Mouse (Mus musculus): Measurements from ENCODE around the gene Rsph1. TPM values are rescaled to one million over a fixed set of nuclear protein-coding genes. Genes with fewer than 3 reads are reported as not detected.

Rsph1 gene
- 5.8 and 10.4 TPM in 2 replicates for polyA plus RNA-seq (2011; ENCODE audit: insufficient read depth, insufficient read length, low replicate concordance, missing spikeins)

DNA sequence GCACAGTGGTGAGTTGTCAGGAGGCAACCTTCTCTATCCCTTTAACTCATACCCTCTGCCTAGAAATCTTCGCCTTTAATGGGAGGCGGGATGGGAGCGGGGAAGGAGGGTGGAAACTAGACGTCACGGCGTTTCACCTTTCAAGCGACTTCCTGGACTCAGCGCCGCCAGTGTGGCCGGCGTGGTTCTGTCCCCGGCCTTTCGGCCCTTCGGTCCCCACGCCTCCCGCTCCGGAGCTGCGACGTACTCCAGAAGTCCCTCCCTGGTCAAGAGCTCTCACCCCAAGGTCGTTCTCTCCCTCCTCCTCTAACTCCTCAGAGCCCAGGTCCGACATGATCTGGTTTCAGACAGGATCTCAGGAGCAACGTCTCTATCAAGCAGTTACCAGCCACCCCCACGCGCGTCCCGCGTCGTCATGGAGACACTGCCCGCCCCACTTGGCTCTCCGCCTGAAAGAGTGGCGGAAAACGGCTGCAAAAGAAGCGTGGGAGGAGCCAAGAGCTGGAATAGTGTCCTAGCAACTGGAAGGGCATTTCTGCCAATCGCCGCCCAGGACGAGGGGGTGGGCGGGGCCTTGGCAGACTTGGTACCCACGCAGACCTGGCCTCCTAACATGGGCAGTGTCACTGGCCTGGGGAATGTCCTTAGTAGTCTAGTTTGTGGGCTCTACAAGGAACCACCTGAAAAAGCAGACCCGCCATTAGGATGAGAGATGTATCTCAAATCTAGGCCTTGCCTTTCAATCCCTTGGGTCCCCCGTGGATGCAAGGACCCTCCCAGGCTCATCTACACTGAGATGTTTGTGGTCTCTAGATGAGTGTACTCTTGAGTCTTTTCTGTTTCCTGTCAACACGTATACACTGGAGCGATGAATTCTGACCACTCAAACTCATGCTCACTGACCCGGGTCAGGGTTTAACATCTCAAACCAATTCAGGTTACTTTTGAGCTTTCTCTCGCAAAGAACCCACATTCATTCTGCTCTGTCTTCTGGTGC lies at the start of gene Rsph1:
Gene Rsph1, minus strand, starts transcription at position 462 of the 997 bp plus-strand sequence.
- peaks cover 5% of the 10 kb centered on the region for H3K4me1 ChIP-seq (ENCODE audit: control insufficient read depth, insufficient read depth, low read length)
- TF ChIP-seq POLR2A (IDR thresholded peaks at IDR 0.05; ENCODE audit: borderline replicate concordance, control insufficient read depth, low read depth, low read length), result no peak
- no peak for TF ChIP-seq CTCF (IDR thresholded peaks at IDR 0.05; ENCODE audit: control insufficient read depth, insufficient read depth, low read length)
- WGBS, result 11% methylated on average over 44 of the region's 44 CpGs
- H3K4me3 ChIP-seq (replicated peaks; ENCODE audit: control insufficient read depth, low read depth, low read length), result peak within 1 kb of the TSS; percentile 71
- H3K27ac ChIP-seq (ENCODE audit: control insufficient read depth, insufficient read depth, low read depth, low read length, poor library complexity), result peak within 1 kb of the TSS; percentile 21

DNA sequence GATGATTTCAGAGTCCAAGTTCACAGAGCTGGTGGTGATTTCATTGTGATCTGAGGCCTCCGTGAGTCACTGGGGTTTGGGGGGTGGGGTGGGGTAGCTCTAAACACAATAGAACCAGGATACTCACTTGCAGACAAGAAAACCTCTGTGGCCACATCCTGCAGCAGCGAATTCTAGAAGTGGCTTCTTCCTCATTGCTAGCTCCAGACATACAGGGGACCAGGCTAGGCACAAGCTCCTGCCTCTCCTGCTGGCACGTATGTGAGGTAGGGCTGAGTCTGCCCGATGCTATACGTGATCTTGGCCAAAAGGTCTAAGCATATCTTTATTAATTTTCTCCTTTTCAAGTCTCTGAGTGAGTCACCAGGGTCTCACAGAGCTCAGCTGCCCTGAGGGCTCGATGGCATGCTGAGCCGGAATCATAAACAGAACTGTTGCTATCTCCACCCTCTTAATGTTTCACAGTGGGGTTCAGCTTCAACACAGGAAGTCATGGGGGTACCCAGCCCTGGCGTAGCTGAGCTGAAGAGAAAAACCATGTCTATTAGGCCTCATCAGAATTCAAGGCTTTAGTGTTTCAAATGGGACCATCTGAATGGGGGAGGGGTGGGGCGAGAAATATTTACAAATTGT lies 49.2 kb upstream of the Rsph1 start:
- no peak for TF ChIP-seq POLR2A (IDR thresholded peaks at IDR 0.05; ENCODE audit: borderline replicate concordance, control insufficient read depth, low read depth, low read length)
- H3K4me3 ChIP-seq (replicated peaks; ENCODE audit: control insufficient read depth, low read depth, low read length), result no peak overlapping the region
- no peak overlapping the region; the same call in none of the 2 replicates for H3K27ac ChIP-seq (ENCODE audit: control insufficient read depth, insufficient read depth, low read depth, low read length, poor library complexity)
- WGBS, result 42% methylated on average over 9 of the region's 9 CpGs
- H3K4me1 ChIP-seq (ENCODE audit: control insufficient read depth, insufficient read depth, low read length), result no peaks in the 10 kb centered on the region

DNA sequence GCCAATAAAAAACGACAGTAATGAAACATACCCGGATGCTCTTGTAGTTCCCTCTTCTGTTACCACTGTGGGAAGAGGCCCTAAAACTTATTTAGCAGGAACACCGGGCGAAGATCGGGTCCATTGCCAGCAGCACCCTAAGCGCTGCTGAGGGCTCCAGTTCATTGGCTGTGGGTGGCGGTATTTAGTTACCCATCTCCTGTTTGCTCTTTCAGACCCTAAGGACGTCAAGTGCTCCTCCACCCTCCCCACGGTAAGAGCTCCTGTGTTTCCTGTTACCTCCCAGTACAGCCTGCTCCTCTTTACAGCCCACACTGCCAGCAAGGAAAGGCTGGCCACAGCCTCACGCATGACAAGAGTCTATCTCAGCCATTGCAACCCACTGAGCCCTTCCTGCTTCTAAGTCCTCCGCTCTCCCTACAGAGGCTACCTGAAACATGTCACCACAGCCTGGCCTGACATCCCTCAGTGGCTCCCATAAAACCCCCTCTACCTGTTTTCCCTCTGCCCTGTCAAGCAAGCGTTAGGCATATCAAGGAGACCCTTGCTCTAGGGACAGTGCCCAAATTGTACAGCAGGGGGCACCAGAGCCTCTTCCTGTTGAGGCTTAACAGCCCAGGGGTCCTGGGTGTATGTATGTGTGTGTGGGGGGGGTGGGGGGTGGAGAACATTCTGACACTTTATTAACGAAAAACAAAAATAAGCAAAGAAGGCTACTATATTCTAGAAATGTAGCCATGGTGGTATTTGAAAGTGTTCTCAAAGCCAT lies 48.5 kb upstream of the Rsph1 start:
- Histone ChIP-seq H3K4me1 (ENCODE audit: control insufficient read depth, insufficient read depth, low read length) (no peaks in the 10 kb centered on the region), H3K4me3 (replicated peaks; ENCODE audit: control insufficient read depth, low read depth, low read length) (no peak overlapping the region), H3K27ac (ENCODE audit: control insufficient read depth, insufficient read depth, low read depth, low read length, poor library complexity) (peak overlapping the region; percentile 42; the same call in 1 of the 2 replicates)
- WGBS, result 63% methylated on average over 13 of the region's 13 CpGs
- no peak for TF ChIP-seq POLR2A (IDR thresholded peaks at IDR 0.05; ENCODE audit: borderline replicate concordance, control insufficient read depth, low read depth, low read length)
- TF ChIP-seq CTCF (IDR thresholded peaks at IDR 0.05; ENCODE audit: control insufficient read depth, insufficient read depth, low read length), result peak; percentile 48; the same call in 1 of the 2 replicates

DNA sequence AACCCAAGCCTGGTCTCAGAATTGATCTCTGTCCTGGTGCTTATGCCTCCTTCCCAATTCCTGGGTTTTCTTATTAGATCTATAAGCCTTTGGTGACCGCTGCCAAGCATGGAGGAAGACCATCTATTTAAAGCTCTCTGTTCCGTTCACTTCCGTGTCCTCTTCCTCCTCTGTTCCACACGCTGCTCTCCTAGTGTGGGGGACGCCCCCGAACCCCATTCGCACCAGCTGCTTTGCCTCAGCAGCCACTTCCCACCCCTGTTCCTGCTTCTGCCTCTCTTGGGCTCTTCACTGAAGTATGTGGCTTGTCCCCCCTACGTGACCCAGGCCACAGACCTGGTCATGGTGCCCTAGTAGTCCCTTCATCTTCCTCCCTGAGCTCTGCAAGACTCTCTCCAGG lies 47.0 kb upstream of the Rsph1 start:
- no peaks in the 10 kb centered on the region for H3K4me1 ChIP-seq (ENCODE audit: control insufficient read depth, insufficient read depth, low read length)
- no peak overlapping the region for H3K4me3 ChIP-seq (replicated peaks; ENCODE audit: control insufficient read depth, low read depth, low read length)
- 87% methylated on average over 8 of the region's 8 CpGs for WGBS
- TF ChIP-seq CTCF (IDR thresholded peaks at IDR 0.05; ENCODE audit: control insufficient read depth, insufficient read depth, low read length), result no peak
- H3K27ac ChIP-seq (ENCODE audit: control insufficient read depth, insufficient read depth, low read depth, low read length, poor library complexity), result no peak overlapping the region

DNA sequence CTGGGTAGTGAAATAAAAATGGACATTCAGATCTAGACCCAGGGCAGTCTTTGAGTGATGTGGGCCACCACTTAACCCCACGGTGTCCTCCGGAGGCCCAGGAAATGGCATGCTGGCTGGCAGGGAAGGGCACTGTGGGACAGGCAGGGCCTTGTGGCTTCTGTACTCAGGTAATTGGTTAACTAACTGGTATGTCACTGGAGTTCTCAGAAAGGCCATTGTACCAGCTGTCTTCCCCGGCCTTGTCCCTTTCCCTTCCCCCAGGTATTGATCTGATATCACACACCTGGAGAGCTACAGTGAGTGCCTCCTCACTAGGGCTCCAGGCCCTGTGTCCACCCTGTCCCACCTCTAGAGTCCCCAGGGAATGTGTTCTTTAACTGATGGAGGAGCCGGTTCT lies 46.2 kb upstream of the Rsph1 start:
- no peaks in the 10 kb centered on the region for H3K4me1 ChIP-seq (ENCODE audit: control insufficient read depth, insufficient read depth, low read length)
- WGBS, result 85% methylated on average over 4 of the region's 4 CpGs
- no peak overlapping the region for H3K4me3 ChIP-seq (replicated peaks; ENCODE audit: control insufficient read depth, low read depth, low read length)
- H3K27ac ChIP-seq (ENCODE audit: control insufficient read depth, insufficient read depth, low read depth, low read length, poor library complexity), result no peak overlapping the region
- TF ChIP-seq POLR2A (IDR thresholded peaks at IDR 0.05; ENCODE audit: borderline replicate concordance, control insufficient read depth, low read depth, low read length) (no peak), CTCF (IDR thresholded peaks at IDR 0.05; ENCODE audit: control insufficient read depth, insufficient read depth, low read length) (no peak)

DNA sequence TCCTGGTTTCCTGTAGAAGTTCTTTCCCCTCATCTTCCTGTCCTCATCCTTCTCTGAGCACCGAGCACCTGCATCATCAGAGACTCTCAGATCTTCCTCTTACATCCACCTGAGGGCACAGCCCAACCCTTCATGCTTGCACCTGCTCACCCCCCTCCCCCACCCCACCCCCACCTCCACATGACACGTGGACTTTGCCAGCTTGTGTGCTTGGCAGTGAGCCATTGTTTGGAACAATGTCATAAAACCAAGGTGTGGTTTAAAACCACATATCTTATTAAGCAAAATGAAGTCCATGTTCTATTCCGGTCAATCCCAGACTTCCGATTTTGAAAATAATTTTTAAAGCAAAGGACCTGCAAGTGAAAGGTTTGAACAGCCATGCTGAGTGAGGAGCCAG lies 45.3 kb upstream of the Rsph1 start:
- 77% methylated on average over 4 of the region's 4 CpGs for WGBS
- Histone ChIP-seq H3K4me3 (replicated peaks; ENCODE audit: control insufficient read depth, low read depth, low read length) (no peak overlapping the region), H3K4me1 (ENCODE audit: control insufficient read depth, insufficient read depth, low read length) (no peaks in the 10 kb centered on the region), H3K27ac (ENCODE audit: control insufficient read depth, insufficient read depth, low read depth, low read length, poor library complexity) (no peak overlapping the region)
- TF ChIP-seq POLR2A (IDR thresholded peaks at IDR 0.05; ENCODE audit: borderline replicate concordance, control insufficient read depth, low read depth, low read length) (no peak), CTCF (IDR thresholded peaks at IDR 0.05; ENCODE audit: control insufficient read depth, insufficient read depth, low read length) (no peak)

DNA sequence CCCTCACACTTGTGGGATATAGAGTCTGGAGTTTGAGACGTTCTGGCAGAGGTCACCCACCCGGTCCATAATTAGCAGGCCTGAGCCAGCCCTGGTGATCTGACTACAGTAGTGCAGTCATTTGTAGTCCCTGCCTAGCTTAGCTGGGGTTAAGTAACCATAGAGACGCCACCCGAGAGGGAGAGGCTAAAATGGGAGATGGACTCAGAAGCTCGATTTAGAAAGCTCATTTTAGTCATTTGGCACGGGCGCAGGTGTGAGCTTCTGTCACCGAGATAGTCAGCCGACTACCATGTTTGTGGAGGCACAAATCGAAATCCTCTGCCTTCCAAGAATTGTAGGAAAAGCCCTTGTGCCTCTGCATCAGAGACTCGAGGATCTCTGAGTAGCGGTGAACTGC lies 44.2 kb upstream of the Rsph1 start:
- TF ChIP-seq POLR2A (IDR thresholded peaks at IDR 0.05; ENCODE audit: borderline replicate concordance, control insufficient read depth, low read depth, low read length), result no peak
- no peak for TF ChIP-seq CTCF (IDR thresholded peaks at IDR 0.05; ENCODE audit: control insufficient read depth, insufficient read depth, low read length)
- Histone ChIP-seq H3K27ac (ENCODE audit: control insufficient read depth, insufficient read depth, low read depth, low read length, poor library complexity) (no peak overlapping the region), H3K4me1 (ENCODE audit: control insufficient read depth, insufficient read depth, low read length) (no peaks in the 10 kb centered on the region), H3K4me3 (replicated peaks; ENCODE audit: control insufficient read depth, low read depth, low read length) (no peak overlapping the region)
- 83% methylated on average over 12 of the region's 12 CpGs for WGBS
